Mouse (Mus musculus): ENCODE results near the gene Ostm1.

DNA sequence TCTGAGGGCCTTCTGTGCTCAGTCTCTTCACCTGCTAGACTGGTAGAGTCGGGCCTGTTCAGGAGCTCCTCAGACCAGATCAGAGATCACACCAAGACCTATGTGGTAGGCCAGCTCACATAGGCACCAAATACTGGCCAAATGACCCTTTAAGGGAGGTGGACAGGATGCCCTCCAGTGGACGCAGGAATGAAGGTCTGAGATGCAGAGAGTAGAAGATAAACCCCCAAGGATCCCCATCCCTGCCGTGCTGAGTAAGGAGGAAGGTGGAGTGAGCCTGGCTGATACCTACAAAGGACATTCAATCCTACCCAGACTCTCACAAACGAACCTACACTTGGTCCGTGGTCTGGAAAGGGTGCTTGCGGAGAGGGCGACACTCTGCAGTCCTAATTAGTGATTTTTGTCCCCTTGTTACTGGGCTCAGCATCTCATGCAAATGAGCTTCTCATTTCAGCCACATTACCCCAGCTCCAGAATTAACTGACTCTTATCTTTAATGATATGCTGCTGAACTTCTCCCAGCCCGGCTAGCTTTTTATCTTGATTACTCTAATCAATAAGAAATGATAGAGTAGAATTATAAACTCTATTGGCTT is 50.6 kb downstream of the Ostm1 start:
- TF ChIP-seq EP300 (IDR thresholded peaks at IDR 0.05; ENCODE audit: low read depth) (no peak), CTCF (IDR thresholded peaks at IDR 0.05; ENCODE audit: low read depth) (no peak)
